Mouse (Mus musculus) neural tube, embryonic 13.5 days (tissue): Measurements from ENCODE around the gene Fxyd3. TPM values are rescaled to one million over a fixed set of nuclear protein-coding genes. Genes with fewer than 3 reads are reported as not detected.

Source experiments
- ATAC-seq: fragments of 200-750 bp; cut with Nextera tagmentation; 2 replicates; pipeline ENCODE4 v1.8.0; 2017; ENCODE audit warnings: low read depth, mild to moderate bottlenecking, moderate TSS enrichment, moderate library complexity
- H3K27ac ChIP-seq: fragments of 300-500 bp; sonication (generic); replicated peaks from 2 replicates; pipeline ENCODE4 v1.5.1; 2015; ENCODE audit warnings: moderate library complexity, mild to moderate bottlenecking, inconsistent platforms
- H3K27me3 ChIP-seq: fragments of 300-500 bp; sonication (generic); 2 replicates; pipeline ENCODE4 v1.6.1; 2015; ENCODE audit warnings: mild to moderate bottlenecking, inconsistent platforms
- H3K36me3 ChIP-seq: fragments of 300-500 bp; sonication (generic); 2 replicates; pipeline ENCODE4 v1.6.1; 2015; ENCODE audit warnings: mild to moderate bottlenecking, inconsistent platforms
- H3K4me1 ChIP-seq: fragments of 300-500 bp; sonication (generic); replicated peaks from 2 replicates; pipeline ENCODE4 v1.6.1; 2015; ENCODE audit warnings: inconsistent platforms
- H3K4me2 ChIP-seq: fragments of 300-500 bp; sonication (generic); 2 replicates; pipeline ENCODE4 v1.6.1; 2015; ENCODE audit warnings: inconsistent platforms, mild to moderate bottlenecking, moderate library complexity
- H3K4me3 ChIP-seq: fragments of 300-500 bp; sonication (generic); 2 replicates; pipeline ENCODE4 v1.5.1; 2015; ENCODE audit warnings: mild to moderate bottlenecking, inconsistent platforms
- H3K9ac ChIP-seq: fragments of 300-500 bp; sonication (generic); 2 replicates; pipeline ENCODE4 v1.6.1; 2015; ENCODE audit warnings: moderate library complexity, mild to moderate bottlenecking, inconsistent platforms
- H3K9me3 ChIP-seq: fragments of 300-500 bp; sonication (generic); 2 replicates; pipeline ENCODE4 v1.6.1; 2016; ENCODE audit warnings: inconsistent platforms
- WGBS: fragments of 180-500 bp; shearing (Covaris S2); methylation state at CpG from one replicate; pipeline ENCODE4 v1.1.7; 2015; 5-methylcytosine and 5-hydroxymethylcytosine counted together
- polyA plus RNA-seq: library from polyadenylated mRNA; unstranded; fragments of >200 nt; fragmentation: Nextera tagmentation; extraction: Ambion mirVana; gene quantifications from 2 replicates; pipeline ENCODE4 v1.2.1, GENCODE M21; 2015

Gene Fxyd3
- polyA plus RNA-seq, 1 experiment from 2014 or later = 2.5 TPM

- WGBS = 77% methylated on average over 12 of the region's 12 CpGs
- Histone ChIP-seq H3K9ac (no peak overlapping the region), H3K4me3 (no peak overlapping the region), H3K4me1 (peaks cover 12% of the 10 kb centered on the region), H3K36me3 (no peaks in the 10 kb centered on the region), H3K27ac (no peak overlapping the region), H3K4me2 (no peak overlapping the region), H3K9me3 (no peaks in the 10 kb centered on the region), H3K27me3 (peaks cover 55% of the 10 kb centered on the region)
- no peak for ATAC-seq
Observed at GRCm38 (mm10) chr7:31040281-31041022, 36.1 kb downstream of the Fxyd3 start.

- no peak overlapping the region for H3K4me2 ChIP-seq
- no peak overlapping the region for H3K9ac ChIP-seq
- peaks cover 41% of the 10 kb centered on the region for H3K27me3 ChIP-seq
- no peak overlapping the region for H3K27ac ChIP-seq
- no peaks in the 10 kb centered on the region for H3K9me3 ChIP-seq
- peaks cover 12% of the 10 kb centered on the region for H3K4me1 ChIP-seq
- H3K4me3 ChIP-seq = no peak overlapping the region
- 90% methylated on average over 4 of the region's 4 CpGs for WGBS
- H3K36me3 ChIP-seq = no peaks in the 10 kb centered on the region
- ATAC-seq = no peak
Observed at GRCm38 (mm10) chr7:31039011-31039410, 37.5 kb downstream of the Fxyd3 start.

GRCm38 (mm10) chr7:31037675-31038074 lies 38.8 kb downstream of the Fxyd3 start:
- no peaks in the 10 kb centered on the region for H3K9me3 ChIP-seq

GRCm38 (mm10) chr7:31036917-31037316 lies 39.6 kb downstream of the Fxyd3 start:
- H3K9me3 ChIP-seq = no peaks in the 10 kb centered on the region
- peaks cover 20% of the 10 kb centered on the region for H3K27me3 ChIP-seq
- H3K4me2 ChIP-seq = no peak overlapping the region
- ATAC-seq = no peak
- WGBS = 86% methylated on average over 7 of the region's 7 CpGs
- H3K4me1 ChIP-seq = peaks cover 5% of the 10 kb centered on the region; the same call in 1 of the 2 replicates
- H3K36me3 ChIP-seq = no peaks in the 10 kb centered on the region
- H3K9ac ChIP-seq = no peak overlapping the region
- no peak overlapping the region for H3K27ac ChIP-seq
- no peak overlapping the region for H3K4me3 ChIP-seq

More at GRCm38 (mm10) chr7:31037675-31038074, 38.8 kb downstream of the Fxyd3 start:
- no peaks in the 10 kb centered on the region for H3K36me3 ChIP-seq
- no peak overlapping the region for H3K9ac ChIP-seq
- no peak for ATAC-seq
- H3K4me3 ChIP-seq = no peak overlapping the region
- H3K4me2 ChIP-seq = no peak overlapping the region
- 64% methylated on average over 2 of the region's 2 CpGs for WGBS
- H3K4me1 ChIP-seq = peaks cover 12% of the 10 kb centered on the region
- H3K27ac ChIP-seq = no peak overlapping the region
- H3K27me3 ChIP-seq = peaks cover 27% of the 10 kb centered on the region

GRCm38 (mm10) chr7:31035291-31035690 lies 41.2 kb downstream of the Fxyd3 start:
- Histone ChIP-seq H3K27me3 (0 out of 2 replicates have a peak, but pooled peaks cover 4% of the 10 kb centered on the region), H3K9ac (no peak overlapping the region), H3K4me2 (no peak overlapping the region), H3K4me1 (no peaks in the 10 kb centered on the region), H3K27ac (no peak overlapping the region), H3K4me3 (no peak overlapping the region), H3K9me3 (no peaks in the 10 kb centered on the region), H3K36me3 (no peaks in the 10 kb centered on the region)
- ATAC-seq = no peak
- 86% methylated on average over 11 of the region's 11 CpGs for WGBS

GRCm38 (mm10) chr7:31034789-31035188 lies 41.7 kb downstream of the Fxyd3 start:
- Histone ChIP-seq H3K9me3 (no peaks in the 10 kb centered on the region), H3K4me1 (no peaks in the 10 kb centered on the region), H3K27me3 (no peaks in the 10 kb centered on the region), H3K27ac (no peak overlapping the region), H3K36me3 (no peaks in the 10 kb centered on the region), H3K4me2 (no peak overlapping the region), H3K9ac (no peak overlapping the region), H3K4me3 (no peak overlapping the region)
- ATAC-seq = no peak
- WGBS = 68% methylated on average over 11 of the region's 11 CpGs

GRCm38 (mm10) chr7:31033409-31034165 lies 42.9 kb downstream of the Fxyd3 start:
- Histone ChIP-seq H3K36me3 (no peaks in the 10 kb centered on the region), H3K4me2 (no peak overlapping the region), H3K27me3 (no peaks in the 10 kb centered on the region), H3K4me3 (no peak overlapping the region), H3K4me1 (no peaks in the 10 kb centered on the region), H3K9me3 (no peaks in the 10 kb centered on the region), H3K27ac (no peak overlapping the region), H3K9ac (no peak overlapping the region)
- 78% methylated on average over 9 of the region's 9 CpGs for WGBS
- no peak for ATAC-seq

- Histone ChIP-seq H3K4me1 (no peaks in the 10 kb centered on the region), H3K9ac (no peak overlapping the region), H3K27me3 (no peaks in the 10 kb centered on the region), H3K27ac (no peak overlapping the region), H3K9me3 (no peaks in the 10 kb centered on the region), H3K4me3 (no peak overlapping the region), H3K4me2 (no peak overlapping the region), H3K36me3 (no peaks in the 10 kb centered on the region)
- ATAC-seq = no peak
- WGBS = 73% methylated on average over 7 of the region's 7 CpGs
Observed at GRCm38 (mm10) chr7:31031731-31032130, 44.8 kb downstream of the Fxyd3 start.

- Histone ChIP-seq H3K9me3 (no peaks in the 10 kb centered on the region), H3K9ac (no peak overlapping the region), H3K36me3 (no peaks in the 10 kb centered on the region), H3K27me3 (no peaks in the 10 kb centered on the region), H3K4me2 (no peak overlapping the region), H3K4me3 (no peak overlapping the region), H3K27ac (no peak overlapping the region), H3K4me1 (no peaks in the 10 kb centered on the region)
- no peak for ATAC-seq
- 72% methylated on average over 2 of the region's 2 CpGs for WGBS
Observed at GRCm38 (mm10) chr7:31030717-31031116, 45.8 kb downstream of the Fxyd3 start.

- H3K4me2 ChIP-seq = no peak overlapping the region
- H3K4me1 ChIP-seq = no peaks in the 10 kb centered on the region
- H3K27ac ChIP-seq = no peak overlapping the region
- H3K9ac ChIP-seq = no peak overlapping the region
- H3K36me3 ChIP-seq = no peaks in the 10 kb centered on the region
- no peak for ATAC-seq
- no peak overlapping the region for H3K4me3 ChIP-seq
- 77% methylated on average over 8 of the region's 8 CpGs for WGBS
- H3K9me3 ChIP-seq = no peaks in the 10 kb centered on the region
- no peaks in the 10 kb centered on the region for H3K27me3 ChIP-seq
Observed at GRCm38 (mm10) chr7:31028609-31029008, 47.9 kb downstream of the Fxyd3 start.
